Mouse (Mus musculus) small intestine, adult 2 months (tissue): ENCODE results near the gene Itga4.

Experiments
- CTCF ChIP-seq: fragments of 200-500 bp; IDR thresholded peaks from 2 replicates; pipeline ENCODE4 v1.5.1; 2012; ENCODE audit warnings: low read depth, mild to moderate bottlenecking, control low read depth, inconsistent platforms, low read length, moderate library complexity, mixed read lengths; ENCODE audit not compliant: insufficient replicate concordance, insufficient read length; ENCODE audit errors: extremely low read depth
- POLR2A ChIP-seq: fragments of 200-500 bp; IDR thresholded peaks from 2 replicates; pipeline ENCODE4 v1.6.1; 2012; ENCODE audit warnings: low read depth, mild to moderate bottlenecking, control low read depth, inconsistent platforms, low read length, moderate library complexity

GRCm38 (mm10) chr2:79248283-79248682 lies 6.9 kb upstream of the Itga4 start:
- no peak for TF ChIP-seq CTCF
- TF ChIP-seq POLR2A = no peak
